Mouse (Mus musculus) C2C12 (cell line): ENCODE data around the gene Frs2.

Experiments used
- CEBPB ChIP-seq: IDR thresholded peaks from one replicate; pipeline ENCODE4 v1.6.1; 2011; ENCODE audit warnings: low read depth, mild to moderate bottlenecking, control low read depth, moderate library complexity
- CTCF ChIP-seq: IDR thresholded peaks from one replicate; pipeline ENCODE4 v1.5.1; 2011; ENCODE audit not compliant: control insufficient read depth, insufficient read depth, insufficient read length
- MAX ChIP-seq: IDR thresholded peaks from one replicate; pipeline ENCODE4 v1.6.1; 2011; ENCODE audit warnings: mild to moderate bottlenecking, control low read depth
- MYOD1 ChIP-seq: IDR thresholded peaks from one replicate; pipeline ENCODE4 v1.6.1; 2011; ENCODE audit warnings: low read depth; ENCODE audit not compliant: control insufficient read depth, insufficient read length
- USF1 ChIP-seq: IDR thresholded peaks from one replicate; pipeline ENCODE4 v1.6.1; 2011; ENCODE audit warnings: low read depth, mild to moderate bottlenecking, control low read depth, moderate library complexity

DNA sequence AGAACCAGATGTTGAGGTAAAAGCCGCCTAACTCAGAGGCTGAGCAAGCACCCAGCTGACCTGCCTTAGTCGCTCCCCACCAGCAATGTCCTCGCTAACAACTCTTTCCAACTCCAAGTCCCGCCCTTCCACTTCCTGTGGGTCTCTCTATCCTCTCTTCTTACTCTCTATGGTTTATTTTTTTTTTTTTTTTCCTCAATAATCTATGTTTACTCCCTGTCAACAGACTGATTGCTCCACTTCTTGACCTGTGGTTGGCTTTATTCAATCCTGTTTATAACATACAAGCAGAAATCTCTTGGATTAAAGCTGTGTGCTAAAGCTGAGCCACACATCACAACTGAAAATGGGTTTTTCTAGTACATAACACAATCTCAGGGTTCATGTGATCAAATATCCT lies 47.4 kb upstream of the Frs2 start:
- no peak for TF ChIP-seq CTCF
- TF ChIP-seq USF1, result no peak
- TF ChIP-seq MAX, result no peak
- no peak for TF ChIP-seq CEBPB
- TF ChIP-seq MYOD1, result no peak
